Mouse (Mus musculus): ENCODE data around the gene Wasf2.

DNA sequence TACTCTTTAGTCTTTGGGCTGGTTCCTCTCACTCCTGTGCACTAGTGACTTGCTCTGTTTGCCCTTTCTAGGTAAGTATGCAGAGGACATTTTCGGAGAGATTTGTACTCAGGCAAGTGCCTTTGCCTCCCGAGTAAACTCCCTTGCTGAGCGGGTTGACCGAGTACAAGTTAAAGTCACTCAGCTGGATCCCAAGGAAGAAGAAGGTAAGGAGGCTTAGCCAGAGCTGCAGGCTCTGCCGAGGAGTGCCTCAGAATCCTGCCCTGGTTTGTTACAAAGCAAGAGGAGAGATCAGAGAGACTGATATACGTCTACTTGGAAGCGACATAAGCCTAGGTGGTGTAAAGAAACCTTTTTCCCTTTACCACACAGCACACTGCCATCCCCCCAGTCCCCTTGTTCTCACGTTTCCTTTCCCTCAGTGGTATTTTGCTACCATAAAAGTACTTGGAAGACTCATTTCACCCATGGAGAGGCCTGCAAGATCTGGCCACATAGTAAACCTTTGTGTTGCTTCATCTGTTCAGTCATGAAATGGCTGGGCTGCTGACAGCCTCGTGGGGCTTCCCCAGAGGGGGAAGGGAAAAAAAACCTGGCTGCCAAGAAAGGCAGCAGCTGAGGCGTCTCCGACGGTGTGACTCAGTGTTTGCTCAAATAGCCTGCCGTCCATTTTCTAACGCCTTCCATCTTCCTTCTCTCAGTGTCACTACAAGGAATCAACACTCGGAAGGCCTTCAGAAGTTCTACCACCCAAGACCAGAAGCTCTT lies 54.8 kb downstream of the Wasf2 start:
- no peak for TF ChIP-seq CTCF (conservative IDR thresholded peaks at IDR 0.05; ENCODE audit: low read length)
- TF ChIP-seq POU5F1 (IDR thresholded peaks at IDR 0.05; ENCODE audit: borderline replicate concordance, low read length): no peak

All from E14TG2a.4 (cell line).